Mouse (Mus musculus) c-Kit-positive CD71-negative TER-119-negative erythroid progenitor cells, embryonic 14.5 days (primary cell): ENCODE results near the gene Ccdc163.

ENCODE experiments used
- DNase-seq: peaks from one replicate; pipeline ENCODE4 v3.0.0-alpha.2; 2013; ENCODE audit warnings: low read depth

The Ccdc163 gene

DNA sequence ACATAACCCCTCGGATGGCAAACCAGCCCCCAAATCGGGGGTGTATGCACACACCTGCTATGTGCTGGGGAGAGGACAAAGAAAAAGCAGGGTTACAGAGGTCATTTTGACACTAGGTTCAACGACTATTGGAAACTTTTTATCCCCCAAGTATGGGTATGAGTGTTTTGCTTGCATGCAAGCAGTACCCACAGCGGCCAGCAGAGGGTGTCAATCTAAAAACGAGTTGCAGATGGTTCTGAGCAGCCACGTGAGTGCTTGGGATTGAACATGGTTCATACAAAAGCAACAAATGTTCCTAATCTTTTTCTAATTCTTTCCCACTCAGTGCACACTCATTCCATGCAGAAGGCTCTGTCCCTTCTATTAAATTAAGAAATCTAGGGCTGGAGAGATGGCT lies 4.5 kb upstream of the Ccdc163 start:
- peak; percentile 72 for DNase-seq

DNA sequence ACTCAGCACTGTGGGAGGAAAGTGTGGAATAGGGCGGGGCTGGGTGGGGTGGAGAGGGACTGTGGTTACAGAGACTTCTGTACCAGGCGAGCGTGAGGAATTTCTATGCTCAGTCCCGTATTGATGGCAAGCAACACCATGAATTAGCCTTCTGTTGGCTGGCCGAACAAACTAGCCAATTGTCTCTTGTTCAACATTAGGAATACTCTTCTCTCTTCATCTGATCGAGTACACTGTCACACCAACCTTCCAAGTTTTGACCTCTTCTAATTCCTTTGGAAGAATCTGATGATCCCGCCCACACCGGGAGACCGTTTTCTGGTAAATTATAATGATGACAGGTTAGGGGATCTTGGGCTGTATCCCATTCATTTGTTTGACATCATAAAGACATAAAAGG lies 643 bp upstream of the Ccdc163 start:
- DNase-seq = no peak

DNA sequence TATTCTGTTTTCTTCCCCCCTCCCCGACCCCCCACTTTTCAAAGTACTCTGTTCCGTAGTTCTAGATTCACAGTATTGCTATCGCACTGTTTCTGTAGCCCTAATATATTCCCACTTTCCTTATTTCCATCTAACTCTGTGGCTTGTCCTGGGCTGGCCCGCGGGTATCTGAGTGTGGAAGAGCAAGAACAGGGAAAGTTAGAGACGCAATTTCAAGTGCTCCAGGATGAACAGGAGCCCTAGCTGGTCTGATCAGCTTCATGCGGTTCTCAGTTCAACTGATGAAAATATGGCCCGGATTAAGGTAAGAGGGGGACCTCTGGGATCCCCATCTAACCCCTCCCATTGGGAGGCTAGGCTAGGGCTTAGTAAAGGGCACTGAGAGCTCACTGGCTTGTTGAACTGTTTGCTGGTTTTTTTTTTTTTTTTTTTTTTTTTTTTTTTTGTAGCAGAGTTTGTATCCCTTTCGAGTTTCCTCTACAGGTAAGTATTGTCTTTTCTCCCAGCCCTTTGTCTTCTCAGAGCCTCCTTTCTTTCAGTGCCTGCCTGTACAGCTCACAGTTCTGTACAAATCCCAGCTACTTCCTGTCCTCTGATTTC lies 582 bp downstream of the Ccdc163 start:
- no peak for DNase-seq

DNA sequence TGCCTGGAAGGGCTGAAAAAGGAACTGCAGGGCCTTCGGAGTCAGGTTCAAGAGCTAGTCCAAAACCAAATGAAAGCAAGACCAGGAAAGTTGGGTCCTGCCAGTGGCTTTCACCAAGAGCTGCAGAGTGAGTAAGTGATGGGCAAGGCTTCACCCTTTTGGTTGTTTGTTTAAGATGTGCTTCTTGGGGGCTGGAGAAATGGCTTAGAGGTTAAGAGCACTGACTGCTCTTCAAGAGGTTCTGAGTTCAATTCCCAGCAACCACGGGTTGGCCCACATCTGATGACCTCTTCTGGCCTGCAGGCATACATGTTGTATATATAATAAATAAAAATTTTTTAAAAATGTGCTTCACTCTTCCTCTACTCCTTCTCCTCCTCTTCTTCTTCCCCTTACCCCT lies 1.8 kb downstream of the Ccdc163 start:
- DNase-seq = no peak

DNA sequence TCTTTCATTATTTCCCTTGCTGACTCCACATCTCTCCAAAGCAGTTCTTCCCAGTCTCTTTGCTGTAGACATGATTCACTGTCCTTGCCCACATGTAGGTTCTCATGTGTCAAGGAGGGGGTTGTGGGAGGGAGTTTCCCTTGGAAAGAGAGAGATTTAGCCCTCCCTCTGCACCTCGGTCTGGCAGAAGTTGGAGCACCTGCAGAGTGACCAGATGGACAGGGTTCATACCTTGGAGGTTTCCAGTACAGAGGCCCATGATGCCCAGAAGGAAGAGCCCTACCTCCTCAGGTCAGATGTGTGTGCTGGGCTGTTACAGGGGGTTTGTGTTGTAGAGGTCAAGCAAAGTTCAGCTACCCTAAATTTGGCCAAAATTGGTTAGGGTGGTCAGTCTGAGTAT lies 4.2 kb downstream of the Ccdc163 start:
- DNase-seq = no peak

DNA sequence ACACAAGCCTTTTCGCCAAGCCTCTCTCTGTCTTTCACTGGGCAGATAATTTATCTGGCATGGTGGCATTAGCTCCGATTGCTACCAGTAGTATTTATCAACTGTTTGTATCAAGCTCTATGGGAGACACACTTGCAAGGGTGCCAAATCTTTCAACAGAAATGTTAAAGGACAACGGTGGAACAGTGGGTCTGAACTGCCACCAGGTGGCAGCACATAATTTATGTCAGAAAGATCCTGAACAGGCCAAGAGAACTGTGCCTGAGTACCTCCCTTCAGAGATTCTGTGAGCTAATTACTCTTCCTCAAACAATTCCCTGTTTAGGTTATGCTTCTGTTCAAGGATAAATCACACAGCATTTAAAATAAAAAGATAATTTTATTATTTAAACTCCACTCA lies 11.1 kb downstream of the Ccdc163 start:
- DNase-seq = peak; percentile 73

- peak; percentile 98 for DNase-seq
These were observed 12.2 kb downstream of the Ccdc163 start, which contains the start of gene Tesk2 for GRCm38 (mm10) chr4:116720343-116721097. Gene Tesk2, plus strand, starts transcription at chr4:116720948.

GRCm38 (mm10) chr4:116721098-116721628 lies 12.9 kb downstream of the Ccdc163 start:
- no peak for DNase-seq

DNA sequence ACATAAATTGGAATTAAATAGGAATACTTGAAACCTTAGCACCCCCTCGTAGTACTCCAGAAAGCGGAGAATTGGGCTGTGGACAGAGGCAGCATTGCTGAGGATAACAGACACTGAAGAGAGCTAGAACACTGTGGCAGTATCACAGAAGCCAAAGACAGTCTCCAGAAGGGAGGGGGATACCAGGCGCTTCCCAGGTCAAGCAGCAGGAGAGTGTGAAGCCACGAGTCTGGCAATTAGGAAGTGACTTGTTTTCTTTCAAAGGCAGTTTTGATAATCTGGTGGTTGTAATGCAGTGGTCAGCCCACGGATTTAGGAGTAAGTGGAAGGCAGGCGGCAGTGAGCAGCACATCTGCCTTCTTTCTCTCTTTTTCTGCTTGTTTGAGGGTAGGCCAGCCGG lies 13.9 kb downstream of the Ccdc163 start:
- no peak for DNase-seq

DNA sequence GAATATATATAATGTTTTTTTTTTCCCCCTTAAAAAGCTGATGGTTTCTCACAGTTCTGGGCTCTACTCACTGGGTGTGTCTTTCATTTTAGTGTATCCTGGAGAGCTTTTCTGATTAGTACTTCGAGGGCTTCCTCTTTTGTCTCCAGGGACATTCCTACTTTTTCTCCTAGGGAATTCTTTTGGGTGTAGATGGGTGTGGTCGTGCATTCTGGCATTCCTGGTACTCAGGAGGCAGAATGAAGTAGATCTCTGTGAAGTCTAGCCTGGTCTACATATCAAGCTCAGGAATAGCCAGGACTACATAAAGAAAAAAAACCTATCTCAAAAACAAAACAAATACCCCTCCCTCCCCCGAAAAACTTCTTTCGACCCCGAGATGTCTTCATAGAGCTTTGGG lies 17.1 kb downstream of the Ccdc163 start:
- DNase-seq = no peak

- DNase-seq = no peak
These were observed 19.1 kb downstream of the Ccdc163 start for GRCm38 (mm10) chr4:116727401-116727800.

DNA sequence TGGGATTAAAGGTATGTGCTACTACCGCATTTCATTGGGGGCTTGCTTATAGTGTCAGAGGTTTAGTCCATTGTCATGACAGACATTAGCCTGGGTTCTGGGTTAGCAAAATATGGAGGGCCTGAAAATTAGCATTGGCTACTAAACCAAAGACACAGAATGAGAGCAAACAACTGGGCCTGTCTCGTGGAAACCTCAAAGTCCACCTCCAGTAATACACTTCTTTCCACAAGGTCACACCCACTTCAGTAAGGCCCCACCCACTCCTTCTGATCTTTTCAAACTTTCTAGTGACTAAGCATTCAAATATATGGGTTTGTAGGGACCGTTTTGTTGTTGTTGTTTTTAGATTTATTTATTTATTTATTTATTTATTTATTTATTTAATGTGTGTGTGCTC lies 21.2 kb downstream of the Ccdc163 start:
- no peak for DNase-seq

DNA sequence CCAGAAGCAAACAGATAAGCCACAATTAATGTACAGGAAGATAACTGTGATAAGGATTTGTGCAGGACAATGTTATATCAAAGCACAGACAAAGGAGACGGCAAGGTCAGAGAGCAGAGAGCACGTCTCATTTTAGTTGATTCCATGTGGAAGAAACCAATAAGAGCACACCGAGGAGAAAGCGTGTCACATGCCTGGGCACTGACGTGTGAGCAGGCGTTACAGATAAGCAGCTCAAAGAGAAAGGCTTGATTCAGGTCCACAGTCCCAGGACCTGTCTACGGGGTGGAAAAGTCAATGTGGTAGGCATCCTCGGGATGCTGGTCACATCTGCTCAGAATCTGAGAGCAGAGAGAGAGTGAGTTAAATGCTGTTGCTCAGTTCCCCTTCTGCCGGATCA lies 22.8 kb downstream of the Ccdc163 start:
- no peak for DNase-seq

GRCm38 (mm10) chr4:116732355-116732754 lies 24.0 kb downstream of the Ccdc163 start:
- no peak for DNase-seq

DNA sequence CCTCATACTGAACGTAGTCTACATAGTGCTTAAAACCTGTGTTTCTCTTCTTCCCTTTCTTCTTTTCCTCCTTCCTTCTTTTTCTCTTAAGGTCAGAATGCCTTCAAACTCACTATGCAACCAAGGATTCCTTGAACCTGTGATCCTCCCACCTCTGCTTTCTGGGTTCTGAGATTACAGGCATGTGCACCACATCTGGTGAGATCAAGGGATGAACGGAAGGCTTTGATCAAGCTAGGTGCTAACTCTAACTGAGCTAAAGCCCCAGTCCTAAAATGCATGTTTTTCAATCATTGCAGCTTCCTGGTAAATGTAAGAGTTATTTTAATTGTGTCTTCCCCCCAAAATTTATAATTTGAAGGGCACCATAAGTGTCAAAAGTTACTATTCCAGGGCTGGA lies 26.7 kb downstream of the Ccdc163 start:
- no peak for DNase-seq

DNA sequence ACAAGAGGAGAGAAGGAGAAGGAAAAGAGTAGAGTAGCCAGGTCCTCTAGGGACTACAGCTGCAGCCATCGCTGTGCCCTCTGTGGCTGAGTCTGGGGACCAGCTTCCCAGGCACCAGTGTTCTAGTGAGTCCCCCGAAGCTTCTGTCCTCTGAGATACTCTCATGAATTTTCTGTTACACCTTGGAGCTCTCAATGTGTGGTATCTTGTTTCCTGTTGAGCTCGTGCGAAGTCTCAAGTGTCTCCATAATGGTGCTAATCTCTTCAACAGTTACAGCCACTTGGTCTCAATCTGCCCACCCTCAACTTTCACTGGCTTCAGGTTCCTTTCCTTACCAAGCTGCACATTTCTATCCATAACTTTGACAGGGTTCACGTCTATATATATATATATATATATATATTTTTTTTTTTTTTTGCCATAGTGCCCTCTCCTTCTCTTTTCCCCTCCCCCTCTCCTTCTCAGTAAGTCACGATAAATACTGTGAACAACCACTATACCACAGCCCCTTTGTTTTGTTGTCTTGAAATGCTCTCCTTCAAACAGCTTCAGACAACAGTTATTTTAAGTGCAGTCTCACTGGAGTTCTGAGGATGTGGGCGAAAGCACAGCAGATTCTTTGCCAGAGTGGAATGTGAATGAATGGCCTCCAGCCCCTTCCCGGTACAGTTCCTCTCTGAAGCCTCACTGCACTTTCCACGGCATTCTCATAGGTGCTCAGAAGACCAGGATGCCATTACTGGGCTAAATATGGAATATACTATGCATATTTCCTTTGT lies 30.9 kb downstream of the Ccdc163 start:
- DNase-seq = no peak

GRCm38 (mm10) chr4:116749750-116750149 lies 41.4 kb downstream of the Ccdc163 start:
- no peak for DNase-seq

DNA sequence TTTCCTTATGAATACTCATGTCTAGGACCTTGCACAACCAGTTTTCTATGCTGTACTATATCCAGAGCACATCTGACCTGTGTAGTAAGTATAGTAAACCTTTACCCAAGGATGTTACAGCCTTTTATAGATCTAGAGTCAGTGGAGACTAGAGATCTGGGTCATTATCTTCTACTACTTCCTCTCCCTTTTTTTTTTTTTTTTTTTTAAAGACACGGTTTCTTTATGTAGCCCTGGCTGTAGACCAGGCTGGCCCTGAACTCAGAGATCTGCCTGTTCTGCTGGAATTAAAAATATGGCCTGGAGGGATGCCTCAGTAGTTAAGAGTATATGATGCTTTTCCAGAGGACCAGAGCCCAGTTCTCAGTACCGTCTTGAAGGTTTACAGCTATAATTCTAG lies 53.6 kb downstream of the Ccdc163 start:
- no peak for DNase-seq

DNA sequence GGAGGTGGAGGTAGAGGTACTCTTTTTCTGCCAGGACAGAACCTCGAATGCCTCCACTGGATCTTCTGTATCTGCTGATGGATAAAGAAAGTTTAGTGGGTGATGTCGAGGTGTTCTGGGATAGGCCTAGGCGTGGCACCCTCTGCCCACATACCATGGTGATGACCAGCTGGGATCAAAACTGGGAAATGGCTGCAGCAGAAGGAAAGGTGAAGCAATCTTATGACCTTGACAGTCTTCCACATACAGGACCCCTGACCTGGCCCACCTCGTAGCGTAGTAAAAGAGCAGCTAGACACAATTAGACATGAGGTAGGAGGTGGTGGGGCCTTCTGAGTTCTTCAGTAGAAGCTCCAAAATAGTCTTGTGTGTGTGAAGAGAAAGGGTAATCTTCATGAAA lies 55.7 kb downstream of the Ccdc163 start:
- no peak for DNase-seq

GRCm38 (mm10) chr4:116768510-116768909 lies 60.2 kb downstream of the Ccdc163 start:
- no peak for DNase-seq

- no peak for DNase-seq
These were observed 60.8 kb downstream of the Ccdc163 start for GRCm38 (mm10) chr4:116769060-116769459.

GRCm38 (mm10) chr4:116776391-116776790 lies 68.1 kb downstream of the Ccdc163 start:
- DNase-seq = no peak

- no peak for DNase-seq
These were observed 68.8 kb downstream of the Ccdc163 start for GRCm38 (mm10) chr4:116777079-116777478.
